Mouse (Mus musculus) liver, embryonic 14.5 days (tissue): ENCODE data around the gene Cela1.

ENCODE experiments used
- CTCF ChIP-seq: IDR thresholded peaks from 2 replicates; pipeline ENCODE4 v1.5.1; 2016; ENCODE audit warnings: antibody characterized with exemption, low read depth, control low read depth
- EP300 ChIP-seq: IDR thresholded peaks from 2 replicates; pipeline ENCODE4 v1.6.1; 2016; ENCODE audit warnings: antibody characterized with exemption, low read depth

DNA sequence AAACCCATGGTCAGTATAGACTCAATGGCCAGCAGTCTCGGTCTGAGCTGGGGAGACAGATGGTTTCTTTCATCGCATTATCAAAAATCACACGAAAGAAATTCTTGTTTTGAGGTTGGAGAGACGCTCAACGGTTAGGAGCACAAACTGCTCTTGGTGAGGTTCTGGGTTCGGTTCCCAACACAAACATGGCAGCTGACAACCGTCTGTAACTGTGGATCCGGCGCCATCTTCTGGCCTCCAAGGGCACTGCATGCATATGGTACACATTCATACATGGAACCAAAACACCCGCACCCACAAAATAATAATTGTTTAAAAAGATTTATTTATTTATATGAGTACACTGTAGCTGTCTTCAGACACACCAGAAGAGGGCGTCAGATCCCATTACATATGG, 30.9 kb upstream of the Cela1 start:
- TF ChIP-seq CTCF (peak; percentile 70), EP300 (no peak)
